Mouse (Mus musculus) embryo, embryonic 11 days (tissue): Measurements from ENCODE around the gene Eif4e2.

Experiments
- DNase-seq: peaks from one replicate; pipeline ENCODE4 v3.0.0-alpha.2; 2015

Eif4e2 gene

GRCm38 (mm10) chr1:87203779-87204178 is 9.9 kb upstream of the Eif4e2 start:
- no peak for DNase-seq

DNA sequence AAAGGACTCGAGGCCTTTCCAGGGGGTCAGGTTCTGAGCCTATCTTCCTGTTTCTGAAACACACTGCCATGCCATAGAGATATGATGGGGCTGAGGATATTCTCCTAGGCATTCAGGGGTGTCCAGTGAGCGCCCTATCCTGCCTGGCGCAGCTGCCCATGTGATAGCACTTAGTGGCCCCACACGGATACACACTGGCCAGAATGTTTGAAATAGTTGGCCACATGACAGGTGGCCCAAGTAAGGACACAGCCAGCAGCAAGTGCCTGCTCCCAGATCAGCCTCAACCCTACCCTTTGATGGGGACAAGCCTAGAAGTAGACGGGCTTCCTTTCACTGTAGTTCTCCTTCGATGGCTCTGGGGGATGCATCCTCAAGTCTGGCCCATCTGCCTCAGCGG is 9.2 kb upstream of the Eif4e2 start, which contains the start of gene Chrng:
Gene Chrng, plus strand, starts transcription at position 193 of the 400 bp plus-strand sequence.
- no peak for DNase-seq

DNA sequence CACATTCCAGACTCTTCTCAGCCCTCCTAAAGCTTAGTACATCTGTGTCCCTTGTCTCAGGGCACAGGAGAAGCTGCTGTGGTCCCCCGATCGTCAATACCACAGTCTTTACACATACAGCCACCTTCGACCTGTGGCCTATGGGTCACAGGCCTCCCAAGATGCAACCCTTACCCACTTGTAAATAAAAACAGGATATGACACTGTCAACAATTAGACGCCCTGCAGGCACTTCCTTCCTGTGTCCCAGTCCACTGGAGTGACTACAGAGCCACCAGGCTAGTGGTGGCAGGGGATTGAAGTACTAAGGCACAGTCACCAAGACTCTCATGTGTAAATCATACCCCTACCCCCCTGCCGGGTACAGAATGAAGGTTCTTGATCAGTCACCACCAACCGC is 8.7 kb upstream of the Eif4e2 start:
- DNase-seq, result no peak

- DNase-seq, result peak; percentile 34
Observed at GRCm38 (mm10) chr1:87205502-87205901, 8.2 kb upstream of the Eif4e2 start.

DNA sequence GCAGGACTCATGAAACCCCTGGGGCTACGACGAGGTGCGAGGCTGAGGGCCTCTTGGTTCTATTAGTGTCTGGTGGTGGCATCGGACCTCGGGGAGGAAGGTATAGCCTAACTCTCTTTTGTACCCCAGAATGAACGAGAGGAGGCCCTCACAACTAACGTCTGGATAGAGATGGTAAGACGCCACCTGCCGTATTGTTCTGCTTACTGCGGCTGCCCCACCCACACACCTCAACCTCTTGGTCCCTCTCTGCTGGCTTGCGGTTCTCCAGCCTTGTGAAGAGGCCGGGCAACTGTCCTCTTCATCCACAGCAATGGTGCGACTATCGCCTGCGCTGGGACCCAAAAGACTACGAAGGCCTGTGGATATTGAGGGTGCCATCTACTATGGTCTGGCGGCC is 7.4 kb upstream of the Eif4e2 start:
- peak; percentile 17 for DNase-seq

- no peak for DNase-seq
Observed at GRCm38 (mm10) chr1:87211431-87211830, 2.3 kb upstream of the Eif4e2 start.

DNA sequence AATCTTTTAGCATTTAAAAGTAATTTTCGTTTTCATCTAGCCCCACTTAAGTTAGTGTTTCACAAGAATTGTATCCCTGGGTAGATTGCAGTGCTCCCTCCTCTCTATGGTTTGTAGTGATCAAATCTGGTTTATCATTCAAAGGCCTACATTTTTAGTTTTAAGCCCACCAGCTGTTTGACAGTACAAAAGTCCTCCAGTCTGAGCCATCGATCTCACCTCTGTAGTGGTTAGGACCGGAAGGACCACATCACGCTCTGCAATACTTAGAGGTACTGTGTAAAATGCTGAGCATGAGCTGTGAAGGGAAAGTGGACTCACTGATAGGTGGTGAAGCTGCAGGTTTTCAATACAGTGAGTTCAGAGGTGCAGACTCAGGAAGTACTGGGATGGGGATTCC is 1.0 kb downstream of the Eif4e2 start:
- DNase-seq, result no peak

GRCm38 (mm10) chr1:87217938-87218337 is 4.2 kb downstream of the Eif4e2 start:
- no peak for DNase-seq

- no peak for DNase-seq
Observed at GRCm38 (mm10) chr1:87225739-87226138, 12.0 kb downstream of the Eif4e2 start.

- DNase-seq, result no peak
Observed at GRCm38 (mm10) chr1:87226409-87227159, 12.9 kb downstream of the Eif4e2 start.

GRCm38 (mm10) chr1:87227160-87227550 is 13.4 kb downstream of the Eif4e2 start:
- no peak for DNase-seq

DNA sequence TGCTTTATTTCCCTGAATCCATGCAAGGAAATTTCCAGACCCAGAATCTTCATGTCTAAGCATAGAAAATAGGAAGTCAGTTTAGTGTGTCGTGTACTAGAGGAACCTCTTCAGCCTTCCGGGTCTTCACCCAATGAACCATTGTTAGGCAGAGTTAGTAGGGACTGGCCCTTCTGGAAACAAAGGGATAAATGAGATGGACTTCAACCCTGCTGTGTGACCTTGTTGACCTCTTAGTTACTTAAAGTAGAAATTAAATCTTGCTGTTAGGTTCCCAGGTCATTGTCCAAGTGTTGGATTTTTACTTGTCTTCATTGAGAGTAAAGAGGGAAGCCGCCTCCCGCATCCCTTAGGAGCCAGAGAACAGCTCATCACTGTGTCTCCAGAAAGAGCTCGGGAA is 16.9 kb downstream of the Eif4e2 start:
- DNase-seq, result no peak

GRCm38 (mm10) chr1:87232197-87232596 is 18.5 kb downstream of the Eif4e2 start:
- no peak for DNase-seq

DNA sequence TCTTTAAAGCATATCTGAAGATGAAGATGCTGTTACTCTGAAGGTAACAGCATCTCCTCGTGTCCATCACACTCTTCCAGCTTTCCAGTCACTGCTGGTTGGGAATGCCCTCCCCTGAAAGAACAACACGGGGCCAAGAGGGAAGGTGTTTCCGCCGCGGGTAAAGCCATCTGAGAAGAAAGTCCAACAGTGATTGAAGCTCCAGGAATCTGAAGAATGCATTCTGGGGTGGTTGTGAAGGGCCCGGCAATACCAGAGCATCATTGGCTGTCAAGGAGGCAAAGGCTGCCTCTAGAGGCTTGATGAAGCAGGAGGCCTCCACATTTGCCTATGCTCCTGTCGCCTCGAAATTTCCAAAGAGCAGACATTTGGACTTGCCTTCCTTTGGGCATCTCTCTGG is 25.3 kb downstream of the Eif4e2 start:
- no peak for DNase-seq

GRCm38 (mm10) chr1:87243021-87243420 is 29.3 kb downstream of the Eif4e2 start:
- no peak for DNase-seq

DNA sequence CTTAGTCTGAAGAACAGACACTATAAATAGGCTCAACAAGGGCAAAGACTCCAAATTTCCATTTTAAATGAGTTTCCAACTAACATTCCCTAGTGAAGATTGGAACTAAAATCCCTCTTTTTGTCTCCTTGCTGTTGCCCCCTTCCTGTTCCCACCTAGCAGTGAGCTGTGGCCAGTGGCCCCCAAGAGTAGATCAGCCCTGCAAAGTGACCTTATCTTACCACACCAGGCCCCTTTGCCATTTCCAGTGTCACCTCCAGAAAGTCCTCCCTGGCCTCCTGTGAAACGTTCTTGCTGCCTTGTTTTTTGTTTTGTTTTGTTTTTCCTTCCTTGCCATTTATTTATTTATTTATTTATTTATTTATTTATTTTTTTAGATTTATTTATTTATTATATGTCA is 31.7 kb downstream of the Eif4e2 start:
- no peak for DNase-seq

DNA sequence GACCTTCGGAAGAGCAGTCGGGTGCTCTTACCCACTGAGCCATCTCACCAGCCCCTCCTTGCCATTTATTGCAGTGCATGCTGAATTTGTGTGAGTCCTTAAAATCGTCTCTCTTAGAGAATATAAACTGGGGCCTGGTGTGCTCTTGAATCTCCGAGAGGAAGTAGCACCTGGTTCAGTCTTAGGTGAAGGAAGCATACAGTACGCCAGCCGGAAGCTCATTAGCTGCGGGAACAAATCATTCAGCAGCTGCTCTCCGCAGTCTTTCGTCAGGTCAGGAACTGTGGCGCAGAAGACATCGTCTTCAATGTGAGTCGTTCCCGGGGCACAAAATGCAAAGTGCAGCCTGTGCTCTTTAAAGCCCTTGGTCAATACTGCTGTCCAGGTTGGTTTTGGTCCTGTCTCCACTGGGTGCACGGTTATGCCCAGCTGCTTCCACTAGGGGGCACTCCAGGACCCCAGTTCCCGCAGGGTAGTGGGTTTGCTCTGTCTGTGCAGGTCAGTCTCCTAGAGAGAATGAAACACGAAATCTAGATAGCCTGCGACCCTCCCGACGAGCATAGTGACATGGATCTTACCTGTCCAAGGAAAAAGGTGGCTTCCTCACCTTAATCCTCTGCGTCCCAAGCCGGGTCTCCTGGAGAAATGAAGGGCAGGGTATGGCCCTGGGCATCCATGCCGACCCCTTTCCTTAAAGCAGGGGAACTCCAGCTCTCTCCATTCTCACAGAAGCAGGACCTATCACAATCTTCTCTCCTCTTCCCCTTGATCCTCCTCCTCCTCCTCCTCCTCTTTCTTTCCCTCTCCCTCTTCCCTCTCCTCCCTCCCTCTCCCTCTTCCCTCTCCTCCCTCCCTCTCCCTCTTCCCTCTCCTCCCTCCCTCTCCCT is 32.5 kb downstream of the Eif4e2 start:
- peak; percentile 82 for DNase-seq

- DNase-seq, result no peak
Observed at GRCm38 (mm10) chr1:87252040-87252609, 38.4 kb downstream of the Eif4e2 start.

- DNase-seq, result no peak
Observed at GRCm38 (mm10) chr1:87255173-87255572, 41.5 kb downstream of the Eif4e2 start.

- no peak for DNase-seq
Observed at GRCm38 (mm10) chr1:87257691-87258090, 44.0 kb downstream of the Eif4e2 start.

DNA sequence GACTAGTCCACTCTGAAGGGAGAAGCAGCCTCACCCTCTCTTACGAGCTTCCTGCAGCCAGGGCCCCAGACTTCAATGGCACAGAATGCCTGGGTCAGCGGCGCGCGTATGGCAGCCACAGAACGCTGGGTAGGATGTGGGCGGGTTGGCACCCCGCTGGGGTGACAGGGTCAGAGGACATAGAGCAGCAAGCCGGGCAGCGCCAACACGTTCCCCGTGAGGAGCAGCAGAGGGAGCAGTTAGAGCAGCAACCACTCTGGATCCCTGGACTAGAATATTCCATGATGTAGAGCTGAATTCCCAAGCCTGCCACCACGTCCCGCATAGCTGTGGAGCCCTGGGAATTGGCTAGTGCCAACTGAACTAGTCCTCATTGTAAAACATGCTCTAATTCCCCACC is 44.8 kb downstream of the Eif4e2 start:
- peak; percentile 34 for DNase-seq

- no peak for DNase-seq
Observed at GRCm38 (mm10) chr1:87259316-87259715, 45.6 kb downstream of the Eif4e2 start.

- peak; percentile 25 for DNase-seq
Observed at GRCm38 (mm10) chr1:87263257-87263656, 49.5 kb downstream of the Eif4e2 start.

- no peak for DNase-seq
Observed at GRCm38 (mm10) chr1:87263796-87264133, 50.1 kb downstream of the Eif4e2 start.
